Mouse (Mus musculus): ENCODE results near the gene Tsr2. TPM values are rescaled to one million over a fixed set of nuclear protein-coding genes. Genes with fewer than 3 reads are reported as not detected.

Gene Tsr2
- polyA plus RNA-seq, 1 experiment from 2014 or later, result 28.4 TPM

DNA sequence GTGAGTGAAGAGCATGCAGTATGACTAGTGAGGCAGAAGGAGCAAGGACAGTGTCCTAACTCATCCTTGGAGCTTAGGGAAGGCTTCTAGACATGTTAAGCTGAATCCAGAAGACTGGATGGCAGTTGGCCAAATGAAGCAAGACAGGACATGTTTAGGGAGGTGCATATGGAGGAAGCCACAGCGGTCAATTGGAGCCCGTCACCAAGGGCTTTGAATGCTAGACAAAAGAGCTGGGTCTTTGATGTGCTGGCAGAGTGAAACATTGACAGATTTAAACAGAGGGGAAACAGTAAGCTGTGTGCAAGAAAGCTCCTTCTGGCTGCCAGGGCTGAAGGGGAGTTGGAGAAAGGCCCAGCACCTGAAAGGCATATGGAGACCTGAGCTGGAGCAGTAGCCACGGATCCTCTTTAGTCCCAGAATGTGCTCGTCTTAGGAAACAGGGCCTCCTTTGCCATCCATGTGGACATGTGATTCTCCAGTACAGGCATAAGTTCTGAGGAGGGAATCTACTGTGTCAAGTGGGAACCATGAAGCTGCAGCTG lies 19.3 kb downstream of the Tsr2 start:
- H3K9ac ChIP-seq (ENCODE audit: low read length), result no peak overlapping the region
- no peak overlapping the region for H3K27ac ChIP-seq (ENCODE audit: low read length)
- ATAC-seq (ENCODE audit: low read depth), result no peak
- no peaks in the 10 kb centered on the region for H3K27me3 ChIP-seq (ENCODE audit: control insufficient read depth, insufficient read depth, low read depth, low read length)
- no peaks in the 10 kb centered on the region for H3K4me1 ChIP-seq (replicated peaks; ENCODE audit: control insufficient read depth, insufficient read depth, low read length)
- H3K4me2 ChIP-seq (ENCODE audit: low read depth, low read length), result no peak overlapping the region
- no peaks in the 10 kb centered on the region for H3K9me3 ChIP-seq (ENCODE audit: control insufficient read depth, low read length)
- peaks cover 6% of the 10 kb centered on the region; the same call in 1 of the 2 replicates for H3K36me3 ChIP-seq (ENCODE audit: control insufficient read depth, insufficient read depth, low read length)
- 76% methylated on average over 4 of the region's 4 CpGs for WGBS
- no peak overlapping the region for H3K4me3 ChIP-seq (ENCODE audit: low read length)

DNA sequence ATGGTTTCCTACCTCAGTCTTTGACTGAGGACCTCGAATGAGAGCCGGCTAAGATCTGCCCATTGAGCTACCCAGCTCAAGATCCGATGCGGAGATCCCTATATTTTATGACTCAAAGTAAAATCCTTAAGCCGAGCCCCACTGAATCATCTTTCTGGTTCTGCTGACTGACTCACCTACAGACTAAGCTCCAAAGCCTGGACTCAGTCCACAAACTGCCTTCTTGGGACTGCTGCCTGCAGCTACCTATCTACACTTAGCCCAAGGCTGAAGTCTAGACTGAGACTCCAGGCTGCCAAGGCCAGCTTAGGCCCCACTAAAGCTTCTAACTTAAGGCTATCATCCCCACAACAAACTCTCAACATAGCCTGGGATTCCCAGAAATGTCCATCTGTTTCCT lies 20.3 kb downstream of the Tsr2 start:
- 89% methylated on average over 5 of the region's 5 CpGs for WGBS

DNA sequence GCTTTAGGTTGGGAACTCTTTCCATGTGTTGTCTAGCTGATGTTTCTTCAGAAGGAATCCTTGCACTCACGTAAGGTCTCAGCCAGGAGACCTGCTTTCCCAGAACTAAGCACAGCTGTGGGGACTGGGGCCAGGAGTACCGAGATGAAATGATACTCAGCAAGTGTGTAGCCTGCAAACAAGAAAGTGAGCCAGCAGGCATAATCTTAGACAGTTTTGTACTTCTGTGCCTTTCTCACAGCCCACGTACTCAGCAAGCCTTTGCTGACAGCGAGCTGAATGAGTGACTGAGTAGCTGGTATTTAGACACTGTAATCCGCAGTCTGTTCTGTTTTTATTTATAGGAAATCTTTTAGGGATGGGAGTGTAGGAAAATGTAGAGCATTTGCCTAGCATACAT lies 28.5 kb downstream of the Tsr2 start:
- no peaks in the 10 kb centered on the region for H3K4me1 ChIP-seq (replicated peaks; ENCODE audit: control insufficient read depth, insufficient read depth, low read length)
- H3K27ac ChIP-seq (ENCODE audit: low read length), result no peak overlapping the region
- no peak overlapping the region for H3K9ac ChIP-seq (ENCODE audit: low read length)
- H3K4me3 ChIP-seq (ENCODE audit: low read length), result no peak overlapping the region
- no peaks in the 10 kb centered on the region for H3K9me3 ChIP-seq (ENCODE audit: control insufficient read depth, low read length)
- H3K36me3 ChIP-seq (ENCODE audit: control insufficient read depth, insufficient read depth, low read length), result 0 out of 2 replicates have a peak, but pooled peaks cover 3% of the 10 kb centered on the region
- 90% methylated on average over 5 of the region's 5 CpGs for WGBS
- ATAC-seq (ENCODE audit: low read depth), result no peak
- H3K4me2 ChIP-seq (ENCODE audit: low read depth, low read length), result no peak overlapping the region
- no peaks in the 10 kb centered on the region for H3K27me3 ChIP-seq (ENCODE audit: control insufficient read depth, insufficient read depth, low read depth, low read length)

More for the DNA sequence above, 20.3 kb downstream of the Tsr2 start:
- no peak for ATAC-seq (ENCODE audit: low read depth)
- no peak overlapping the region for H3K9ac ChIP-seq (ENCODE audit: low read length)
- no peaks in the 10 kb centered on the region for H3K9me3 ChIP-seq (ENCODE audit: control insufficient read depth, low read length)
- H3K36me3 ChIP-seq (ENCODE audit: control insufficient read depth, insufficient read depth, low read length), result peaks cover 6% of the 10 kb centered on the region; the same call in 1 of the 2 replicates
- no peaks in the 10 kb centered on the region for H3K27me3 ChIP-seq (ENCODE audit: control insufficient read depth, insufficient read depth, low read depth, low read length)
- H3K27ac ChIP-seq (ENCODE audit: low read length), result no peak overlapping the region
- no peak overlapping the region for H3K4me3 ChIP-seq (ENCODE audit: low read length)
- H3K4me2 ChIP-seq (ENCODE audit: low read depth, low read length), result no peak overlapping the region
- no peaks in the 10 kb centered on the region for H3K4me1 ChIP-seq (replicated peaks; ENCODE audit: control insufficient read depth, insufficient read depth, low read length)

GRCm38 (mm10) chrX:151066071-151066666 lies 30.2 kb downstream of the Tsr2 start:
- Histone ChIP-seq H3K36me3 (ENCODE audit: control insufficient read depth, insufficient read depth, low read length) (no peaks in the 10 kb centered on the region), H3K9me3 (ENCODE audit: control insufficient read depth, low read length) (no peaks in the 10 kb centered on the region), H3K27ac (ENCODE audit: low read length) (no peak overlapping the region), H3K9ac (ENCODE audit: low read length) (no peak overlapping the region), H3K4me1 (replicated peaks; ENCODE audit: control insufficient read depth, insufficient read depth, low read length) (no peaks in the 10 kb centered on the region), H3K4me3 (ENCODE audit: low read length) (no peak overlapping the region), H3K4me2 (ENCODE audit: low read depth, low read length) (no peak overlapping the region), H3K27me3 (ENCODE audit: control insufficient read depth, insufficient read depth, low read depth, low read length) (no peaks in the 10 kb centered on the region)
- 82% methylated on average over 7 of the region's 7 CpGs for WGBS
- ATAC-seq (ENCODE audit: low read depth), result no peak

GRCm38 (mm10) chrX:151061615-151062299 lies 34.6 kb downstream of the Tsr2 start:
- H3K9me3 ChIP-seq (ENCODE audit: control insufficient read depth, low read length), result no peaks in the 10 kb centered on the region
- H3K4me2 ChIP-seq (ENCODE audit: low read depth, low read length), result no peak overlapping the region
- no peaks in the 10 kb centered on the region for H3K36me3 ChIP-seq (ENCODE audit: control insufficient read depth, insufficient read depth, low read length)
- H3K9ac ChIP-seq (ENCODE audit: low read length), result no peak overlapping the region
- no peak overlapping the region for H3K27ac ChIP-seq (ENCODE audit: low read length)
- H3K4me3 ChIP-seq (ENCODE audit: low read length), result no peak overlapping the region
- H3K4me1 ChIP-seq (replicated peaks; ENCODE audit: control insufficient read depth, insufficient read depth, low read length), result no peaks in the 10 kb centered on the region
- no peak for ATAC-seq (ENCODE audit: low read depth)
- WGBS, result 52% methylated on average over 3 of the region's 3 CpGs
- no peaks in the 10 kb centered on the region for H3K27me3 ChIP-seq (ENCODE audit: control insufficient read depth, insufficient read depth, low read depth, low read length)

DNA sequence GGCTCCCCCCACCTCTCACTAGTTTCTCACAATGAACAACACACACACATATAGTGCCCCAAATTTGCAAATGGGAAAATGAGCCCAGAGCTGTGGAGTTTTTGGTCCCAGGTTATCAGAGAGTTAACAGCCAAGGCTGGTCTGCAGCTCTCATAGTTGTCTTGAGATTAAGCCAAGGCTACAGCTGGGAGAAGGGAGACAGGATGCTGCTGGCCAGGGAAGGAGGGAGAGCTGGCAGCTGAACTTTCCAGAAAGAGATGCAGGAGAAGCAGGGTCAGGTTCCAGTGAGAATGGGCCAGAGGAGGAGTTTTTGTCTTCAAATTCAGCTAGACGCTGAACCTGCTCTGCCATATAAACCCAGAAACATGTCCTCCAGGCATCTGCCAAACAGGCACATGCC lies 37.0 kb downstream of the Tsr2 start:
- H3K9ac ChIP-seq (ENCODE audit: low read length), result no peak overlapping the region
- no peaks in the 10 kb centered on the region for H3K9me3 ChIP-seq (ENCODE audit: control insufficient read depth, low read length)
- H3K4me2 ChIP-seq (ENCODE audit: low read depth, low read length), result no peak overlapping the region
- H3K4me3 ChIP-seq (ENCODE audit: low read length), result no peak overlapping the region
- no peak overlapping the region for H3K27ac ChIP-seq (ENCODE audit: low read length)
- WGBS, result 94% methylated on average over 1 of the region's 1 CpGs
- no peaks in the 10 kb centered on the region for H3K27me3 ChIP-seq (ENCODE audit: control insufficient read depth, insufficient read depth, low read depth, low read length)
- H3K36me3 ChIP-seq (ENCODE audit: control insufficient read depth, insufficient read depth, low read length), result no peaks in the 10 kb centered on the region
- H3K4me1 ChIP-seq (replicated peaks; ENCODE audit: control insufficient read depth, insufficient read depth, low read length), result peaks cover 1% of the 10 kb centered on the region
- ATAC-seq (ENCODE audit: low read depth), result no peak

DNA sequence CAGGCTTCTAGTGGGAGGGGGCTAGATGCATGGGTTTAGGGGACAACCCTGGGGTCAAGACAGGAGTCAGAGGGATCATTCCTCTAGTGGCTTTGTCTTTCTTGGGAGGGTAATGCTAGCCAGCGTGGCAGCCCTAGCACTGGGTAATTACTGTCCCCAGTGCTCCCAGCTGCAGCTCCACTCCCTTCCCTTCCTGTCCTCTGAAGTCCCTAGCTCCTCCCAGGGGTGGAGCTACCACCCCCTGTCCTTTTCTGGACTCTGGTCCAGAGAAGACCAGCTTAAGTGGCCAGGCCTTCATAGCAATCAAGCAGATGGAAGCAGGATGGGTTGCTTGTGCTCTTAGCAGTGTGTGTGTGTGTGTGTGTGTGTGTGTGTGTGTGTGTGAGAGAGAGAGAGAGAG lies 40.8 kb downstream of the Tsr2 start:
- no peak overlapping the region for H3K4me3 ChIP-seq (ENCODE audit: low read length)
- H3K9ac ChIP-seq (ENCODE audit: low read length), result no peak overlapping the region
- 15% methylated on average over 1 of the region's 1 CpGs for WGBS
- H3K4me1 ChIP-seq (replicated peaks; ENCODE audit: control insufficient read depth, insufficient read depth, low read length), result peaks cover 11% of the 10 kb centered on the region
- H3K36me3 ChIP-seq (ENCODE audit: control insufficient read depth, insufficient read depth, low read length), result no peaks in the 10 kb centered on the region
- H3K27me3 ChIP-seq (ENCODE audit: control insufficient read depth, insufficient read depth, low read depth, low read length), result no peaks in the 10 kb centered on the region
- no peak overlapping the region for H3K27ac ChIP-seq (ENCODE audit: low read length)
- ATAC-seq (ENCODE audit: low read depth), result peak; percentile 85
- H3K9me3 ChIP-seq (ENCODE audit: control insufficient read depth, low read length), result no peaks in the 10 kb centered on the region
- no peak overlapping the region for H3K4me2 ChIP-seq (ENCODE audit: low read depth, low read length)

- no peaks in the 10 kb centered on the region for H3K36me3 ChIP-seq (ENCODE audit: control insufficient read depth, insufficient read depth, low read length)
- 0 out of 2 replicates have a peak overlapping the region, but pooled peaks have one; percentile 11 for H3K4me2 ChIP-seq (ENCODE audit: low read depth, low read length)
- 45% methylated on average over 5 of the region's 6 CpGs for WGBS
- H3K27ac ChIP-seq (ENCODE audit: low read length), result peak overlapping the region; percentile 59
- no peak overlapping the region for H3K4me3 ChIP-seq (ENCODE audit: low read length)
- no peaks in the 10 kb centered on the region for H3K9me3 ChIP-seq (ENCODE audit: control insufficient read depth, low read length)
- peaks cover 13% of the 10 kb centered on the region for H3K4me1 ChIP-seq (replicated peaks; ENCODE audit: control insufficient read depth, insufficient read depth, low read length)
- H3K27me3 ChIP-seq (ENCODE audit: control insufficient read depth, insufficient read depth, low read depth, low read length), result no peaks in the 10 kb centered on the region
- ATAC-seq (ENCODE audit: low read depth), result peak; percentile 51; the same call in 1 of the 2 replicates
- H3K9ac ChIP-seq (ENCODE audit: low read length), result no peak overlapping the region
Observed at GRCm38 (mm10) chrX:151054489-151054888, 41.9 kb downstream of the Tsr2 start.

DNA sequence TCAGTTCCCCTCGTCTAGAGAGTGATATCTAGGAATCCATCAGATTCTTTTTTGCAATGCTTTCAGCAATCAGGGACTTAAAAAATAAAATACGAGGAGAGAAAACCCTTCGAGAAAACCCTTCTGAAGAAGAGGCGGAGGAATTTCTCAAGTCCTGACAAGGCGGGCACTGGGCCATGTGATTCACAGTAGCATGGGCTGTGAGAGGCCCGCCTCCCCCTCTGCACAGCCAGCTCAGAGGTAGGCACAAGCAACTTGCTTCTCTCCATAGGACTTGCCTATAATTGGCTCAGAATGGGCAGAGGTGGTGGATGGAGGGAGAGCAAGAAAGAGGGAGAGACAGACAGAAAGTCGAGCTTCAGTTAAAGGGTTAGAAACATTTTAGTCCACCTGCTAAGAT lies 46.0 kb downstream of the Tsr2 start:
- Histone ChIP-seq H3K9me3 (ENCODE audit: control insufficient read depth, low read length) (no peaks in the 10 kb centered on the region), H3K4me3 (ENCODE audit: low read length) (no peak overlapping the region), H3K9ac (ENCODE audit: low read length) (no peak overlapping the region), H3K27ac (ENCODE audit: low read length) (no peak overlapping the region), H3K4me1 (replicated peaks; ENCODE audit: control insufficient read depth, insufficient read depth, low read length) (peaks cover 21% of the 10 kb centered on the region), H3K36me3 (ENCODE audit: control insufficient read depth, insufficient read depth, low read length) (no peaks in the 10 kb centered on the region), H3K27me3 (ENCODE audit: control insufficient read depth, insufficient read depth, low read depth, low read length) (no peaks in the 10 kb centered on the region), H3K4me2 (ENCODE audit: low read depth, low read length) (no peak overlapping the region)
- WGBS, result 62% methylated on average over 7 of the region's 7 CpGs
- no peak for ATAC-seq (ENCODE audit: low read depth)
